Mouse (Mus musculus): ENCODE measurements around the gene Sprr2k. TPM values are rescaled to one million over a fixed set of nuclear protein-coding genes. Genes with fewer than 3 reads are reported as not detected.
"Not testable (repeated sequence)": the region's sequence is repeated elsewhere in the genome, so short reads cannot be mapped to it uniquely, and the experiment has no call there.

Gene Sprr2k
- total RNA-seq, 1 experiment, result 1.7 TPM

GRCm38 (mm10) chr3:92466576-92466975 is 34.2 kb downstream of the Sprr2k start:
- in situ Hi-C loops (cut with MboI; ENCODE audit: low sequenced_read_pairs in 2 of 2, unreplicated experiment in 2 of 2), result no loop called here
- Histone ChIP-seq H3K4me3 (ENCODE audit: insufficient read depth in 1 of 2, low read depth in 1 of 2, low read length in 2 of 2, poor library complexity in 1 of 2, severe bottlenecking in 1 of 2) (no peak overlapping the region), H3K9ac (ENCODE audit: insufficient read depth, low read depth, low read length, poor library complexity, severe bottlenecking) (no peak overlapping the region), H3K27ac (ENCODE audit: insufficient read depth, low read depth, low read length, poor library complexity, severe bottlenecking) (no peak overlapping the region), H3K36me3 (ENCODE audit: control insufficient read depth, insufficient read depth, low read length, poor library complexity, severe bottlenecking) (no peaks in the 10 kb centered on the region), H3K4me1 (ENCODE audit: control insufficient read depth in 2 of 2, insufficient read depth in 2 of 2, low read length in 2 of 2, poor library complexity in 1 of 2) (no peaks in the 10 kb centered on the region), H3K9me3 (ENCODE audit: control insufficient read depth, insufficient read depth, low read depth, low read length) (no peaks in the 10 kb centered on the region)
- no peak for DNase-seq (ENCODE audit: low read depth, low spot score)
- no peak for TF ChIP-seq CHD2 (IDR thresholded peaks at IDR 0.05; ENCODE audit: low read depth, low read length)
- no peak for TF ChIP-seq HCFC1 (IDR thresholded peaks at IDR 0.05; ENCODE audit: borderline replicate concordance, insufficient read depth, low read length)
- no peak for TF ChIP-seq ZNF384 (IDR thresholded peaks at IDR 0.05; ENCODE audit: low read depth, low read length)
- no peak for TF ChIP-seq ZC3H11A (IDR thresholded peaks at IDR 0.05; ENCODE audit: borderline replicate concordance, low read depth, low read length)
- TF ChIP-seq MAFK (IDR thresholded peaks at IDR 0.05; ENCODE audit: insufficient read depth, low read depth, low read length), result no peak

DNA sequence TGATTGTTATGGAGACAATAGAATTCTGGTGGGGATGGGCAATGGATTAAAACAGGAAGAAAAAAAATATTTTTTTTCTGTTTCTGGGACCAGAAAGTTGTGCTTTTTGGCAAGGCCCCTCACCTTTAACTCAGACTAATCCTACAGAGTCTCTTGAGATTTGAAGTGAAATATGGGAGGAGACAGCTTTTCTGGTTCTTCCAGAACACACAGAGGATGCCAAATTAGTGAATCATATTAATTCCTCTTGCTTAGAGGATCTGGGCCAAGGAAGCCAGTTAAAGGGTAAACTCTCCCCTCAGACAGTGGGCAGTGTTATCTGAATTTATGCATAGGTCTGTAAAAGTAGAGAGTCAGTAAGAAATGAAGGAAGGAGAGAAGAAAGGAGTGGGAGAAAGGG is 35.0 kb downstream of the Sprr2k start:
- no peak for DNase-seq (ENCODE audit: low read depth, low spot score)
- Histone ChIP-seq H3K9me3 (ENCODE audit: control insufficient read depth, insufficient read depth, low read depth, low read length) (no peaks in the 10 kb centered on the region), H3K4me1 (ENCODE audit: control insufficient read depth in 2 of 2, insufficient read depth in 2 of 2, low read length in 2 of 2, poor library complexity in 1 of 2) (no peaks in the 10 kb centered on the region), H3K9ac (ENCODE audit: insufficient read depth, low read depth, low read length, poor library complexity, severe bottlenecking) (no peak overlapping the region), H3K36me3 (ENCODE audit: control insufficient read depth, insufficient read depth, low read length, poor library complexity, severe bottlenecking) (no peaks in the 10 kb centered on the region), H3K27ac (ENCODE audit: insufficient read depth, low read depth, low read length, poor library complexity, severe bottlenecking) (no peak overlapping the region), H3K4me3 (ENCODE audit: insufficient read depth in 1 of 2, low read depth in 1 of 2, low read length in 2 of 2, poor library complexity in 1 of 2, severe bottlenecking in 1 of 2) (no peak overlapping the region)
- in situ Hi-C loops (cut with MboI; ENCODE audit: low sequenced_read_pairs in 2 of 2, unreplicated experiment in 2 of 2), result no loop called here
- TF ChIP-seq ZC3H11A (IDR thresholded peaks at IDR 0.05; ENCODE audit: borderline replicate concordance, low read depth, low read length) (no peak), CHD2 (IDR thresholded peaks at IDR 0.05; ENCODE audit: low read depth, low read length) (no peak), MAFK (IDR thresholded peaks at IDR 0.05; ENCODE audit: insufficient read depth, low read depth, low read length) (no peak), ZNF384 (IDR thresholded peaks at IDR 0.05; ENCODE audit: low read depth, low read length) (no peak), HCFC1 (IDR thresholded peaks at IDR 0.05; ENCODE audit: borderline replicate concordance, insufficient read depth, low read length) (no peak)

GRCm38 (mm10) chr3:92470111-92470510 is 37.7 kb downstream of the Sprr2k start:
- Histone ChIP-seq H3K27ac (ENCODE audit: insufficient read depth, low read depth, low read length, poor library complexity, severe bottlenecking) (no peak overlapping the region), H3K4me3 (ENCODE audit: insufficient read depth in 1 of 2, low read depth in 1 of 2, low read length in 2 of 2, poor library complexity in 1 of 2, severe bottlenecking in 1 of 2) (no peak overlapping the region), H3K4me1 (ENCODE audit: control insufficient read depth in 2 of 2, insufficient read depth in 2 of 2, low read length in 2 of 2, poor library complexity in 1 of 2) (no peaks in the 10 kb centered on the region), H3K9ac (ENCODE audit: insufficient read depth, low read depth, low read length, poor library complexity, severe bottlenecking) (no peak overlapping the region), H3K9me3 (ENCODE audit: control insufficient read depth, insufficient read depth, low read depth, low read length) (no peaks in the 10 kb centered on the region), H3K36me3 (ENCODE audit: control insufficient read depth, insufficient read depth, low read length, poor library complexity, severe bottlenecking) (no peaks in the 10 kb centered on the region)
- no peak for DNase-seq (ENCODE audit: low read depth, low spot score)
- in situ Hi-C loops (cut with MboI; ENCODE audit: low sequenced_read_pairs in 2 of 2, unreplicated experiment in 2 of 2), result no loop called here
- TF ChIP-seq ZC3H11A (IDR thresholded peaks at IDR 0.05; ENCODE audit: borderline replicate concordance, low read depth, low read length) (no peak), HCFC1 (IDR thresholded peaks at IDR 0.05; ENCODE audit: borderline replicate concordance, insufficient read depth, low read length) (no peak), ZNF384 (IDR thresholded peaks at IDR 0.05; ENCODE audit: low read depth, low read length) (no peak), MAFK (IDR thresholded peaks at IDR 0.05; ENCODE audit: insufficient read depth, low read depth, low read length) (no peak), CHD2 (IDR thresholded peaks at IDR 0.05; ENCODE audit: low read depth, low read length) (no peak)

DNA sequence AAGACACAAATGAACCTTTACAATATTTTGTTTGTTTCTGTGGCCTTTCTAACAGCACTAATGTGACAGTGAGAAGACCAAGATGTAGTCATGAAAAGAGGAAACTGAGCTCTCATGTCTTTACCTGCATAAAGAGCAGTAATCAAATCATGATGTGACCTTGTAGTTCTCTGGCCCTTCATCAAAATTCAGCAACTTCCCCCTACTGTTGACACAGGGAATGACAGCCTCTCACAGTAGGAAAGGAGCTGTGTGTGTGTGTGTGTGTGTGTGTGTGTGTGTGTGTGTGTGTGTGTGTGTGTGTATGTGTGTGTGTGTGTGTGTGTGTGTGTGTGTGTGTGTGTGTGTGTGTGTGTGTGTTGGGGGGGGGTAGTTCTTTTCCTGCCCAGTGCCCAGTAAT is 48.9 kb downstream of the Sprr2k start:
- peak; percentile 22 for DNase-seq (ENCODE audit: low read depth, low spot score)
- H3K36me3 ChIP-seq (ENCODE audit: control insufficient read depth, insufficient read depth, low read length, poor library complexity, severe bottlenecking); in situ Hi-C loops (cut with MboI; ENCODE audit: low sequenced_read_pairs in 2 of 2, unreplicated experiment in 2 of 2); H3K4me1 ChIP-seq (ENCODE audit: control insufficient read depth in 2 of 2, insufficient read depth in 2 of 2, low read length in 2 of 2, poor library complexity in 1 of 2); H3K4me3 ChIP-seq (ENCODE audit: insufficient read depth in 1 of 2, low read depth in 1 of 2, low read length in 2 of 2, poor library complexity in 1 of 2, severe bottlenecking in 1 of 2); H3K9ac ChIP-seq (ENCODE audit: insufficient read depth, low read depth, low read length, poor library complexity, severe bottlenecking); H3K27ac ChIP-seq (ENCODE audit: insufficient read depth, low read depth, low read length, poor library complexity, severe bottlenecking); H3K9me3 ChIP-seq (ENCODE audit: control insufficient read depth, insufficient read depth, low read depth, low read length): not testable (repeated sequence)

Other genes starting within 250 kb of the Sprr2k start
- not detected in 2 replicates for gene Sprr2a1, start 216.8 kb upstream of the Sprr2k start, total RNA-seq (2012; rRNA removed)
- gene Sprr2a2, start 216.7 kb upstream of the Sprr2k start, total RNA-seq (2012; rRNA removed), result 0.48 and 2.7 TPM in 2 replicates
- gene Sprr2a3, start 147.2 kb upstream of the Sprr2k start, total RNA-seq (2012; rRNA removed), result not detected in 2 replicates
- gene Sprr2b, start 116.0 kb upstream of the Sprr2k start, total RNA-seq (2012; rRNA removed), result not detected in 2 replicates
- gene Sprr2d, start 93.4 kb upstream of the Sprr2k start, total RNA-seq (2012; rRNA removed), result not detected in 2 replicates
- not detected in 2 replicates for gene Sprr2e, start 80.4 kb upstream of the Sprr2k start, total RNA-seq (2012; rRNA removed)
- not detected in 2 replicates for gene Sprr2f, start 67.4 kb upstream of the Sprr2k start, total RNA-seq (2012; rRNA removed)
- gene Sprr2h, start 46.9 kb upstream of the Sprr2k start, total RNA-seq (2012; rRNA removed), result not detected in 2 replicates
- gene Sprr2i, start 24.6 kb upstream of the Sprr2k start, total RNA-seq (2012; rRNA removed), result not detected in 2 replicates
- gene Sprr2j-ps, start 14.5 kb upstream of the Sprr2k start, total RNA-seq (2012; rRNA removed), result not detected in 2 replicates
- gene Gm9774, start 3.2 kb upstream of the Sprr2k start, total RNA-seq (2012; rRNA removed), result 8.2 and 16.7 TPM in 2 replicates
- not detected in 2 replicates for gene Sprr1b, start 6.2 kb downstream of the Sprr2k start, total RNA-seq (2012; rRNA removed)
- not detected in 2 replicates for gene Sprr3, start 26.1 kb downstream of the Sprr2k start, total RNA-seq (2012; rRNA removed)
- 0.32 TPM in 1 of 2 replicates, not detected in the other for gene Sprr1a, start 53.3 kb downstream of the Sprr2k start, total RNA-seq (2012; rRNA removed)
- not detected in 2 replicates for gene Sprr4, start 67.9 kb downstream of the Sprr2k start, total RNA-seq (2012; rRNA removed)
- not detected in 2 replicates for gene 2310046K23Rik, start 101.9 kb downstream of the Sprr2k start, total RNA-seq (2012; rRNA removed)
- 0.21 and 0.45 TPM in 2 replicates for gene Ivl, start 141.2 kb downstream of the Sprr2k start, total RNA-seq (2012; rRNA removed)
- gene Smcp, start 156.4 kb downstream of the Sprr2k start, total RNA-seq (2012; rRNA removed), result not detected in 2 replicates
- gene 2210017I01Rik, start 174.9 kb downstream of the Sprr2k start, total RNA-seq (2012; rRNA removed), result not detected in 2 replicates
- gene Lce6a, start 189.1 kb downstream of the Sprr2k start, total RNA-seq (2012; rRNA removed), result not detected in 2 replicates
- gene Lce1a1, start 215.7 kb downstream of the Sprr2k start, total RNA-seq (2012; rRNA removed), result not detected in 2 replicates
- not detected in 2 replicates for gene Lce1b, start 224.3 kb downstream of the Sprr2k start, total RNA-seq (2012; rRNA removed)
- gene Lce1a2, start 237.7 kb downstream of the Sprr2k start, total RNA-seq (2012; rRNA removed), result not detected in 2 replicates
- not detected in 2 replicates for gene Lce1c, start 246.7 kb downstream of the Sprr2k start, total RNA-seq (2012; rRNA removed)